Mouse (Mus musculus): Measurements from ENCODE around the gene Eif3g. TPM values are rescaled to one million over a fixed set of nuclear protein-coding genes. Genes with fewer than 3 reads are reported as not detected.

The Eif3g gene
- total and polyA plus RNA-seq, 3 experiments, result 211 to 392 (median 293) TPM

- dilution Hi-C loops (cut with MboI; ENCODE audit: extremely low pct_ligation_motif_present, extremely low pct_unique_long_range_greater_than_20kb, low sequenced_read_pairs), result no loop called here
- peak overlapping the region; percentile 33 to 59 (median 52) for H3K4me3 ChIP-seq (replicated peaks in 1 of 3; ENCODE audit: low read depth in 2 of 3, low read length in 2 of 3, poor library complexity in 1 of 3)
- H3K36me3 ChIP-seq (replicated peaks in 1 of 2; ENCODE audit: control insufficient read depth in 1 of 2, insufficient read depth in 1 of 2, low read length in 1 of 2), result peaks cover 12 to 15% of the 10 kb centered on the region in 2 experiments
- H3K9ac ChIP-seq (ENCODE audit: insufficient read depth, low read depth), result peak overlapping the region; percentile 71
- peak overlapping the region; percentile 93 for H3K27ac ChIP-seq (ENCODE audit: insufficient read depth, low read depth)
- no peaks in the 10 kb centered on the region for H3K9me3 ChIP-seq (replicated peaks; ENCODE audit: low read length)
- peak; percentile 65 for DNase-seq (ENCODE audit: extremely low read depth)
- in situ Hi-C loops (cut with MboI; ENCODE audit: low pct_ligation_motif_present, low pct_unique_long_range_greater_than_20kb, low sequenced_read_pairs), result no loop called here
- H3K4me2 ChIP-seq (ENCODE audit: insufficient read depth, low read depth, poor library complexity, severe bottlenecking), result peak overlapping the region; percentile 35; the same call in 1 of the 2 replicates
- TF ChIP-seq ZNF384 (IDR thresholded peaks at IDR 0.05; ENCODE audit: low read depth, low read length) (no peak), POLR2AphosphoS2 (IDR thresholded peaks at IDR 0.05; ENCODE audit: low read depth, low read length) (no peak), MEF2A (IDR thresholded peaks at IDR 0.05; ENCODE audit: borderline replicate concordance, low read depth, low read length) (0 out of 2 replicates have a peak, but pooled peaks have one; percentile 23), CTCF (conservative IDR thresholded peaks at IDR 0.05 in 1 of 2, IDR thresholded peaks at IDR 0.05 in 1 of 2; ENCODE audit: low read depth in 2 of 2, low read length in 2 of 2) (no peak), IRF4 (IDR thresholded peaks at IDR 0.05; ENCODE audit: low read depth, low read length) (no peak), E2F4 (IDR thresholded peaks at IDR 0.05; ENCODE audit: insufficient replicate concordance, low read depth, low read length) (no peak), ELF1 (IDR thresholded peaks at IDR 0.05; ENCODE audit: low read depth, low read length) (no peak), KAT2A (IDR thresholded peaks at IDR 0.05; ENCODE audit: insufficient replicate concordance, low read length) (no peak), MXI1 (IDR thresholded peaks at IDR 0.05; ENCODE audit: low read depth, low read length) (no peak), POLR2A (IDR thresholded peaks at IDR 0.05; ENCODE audit: low read depth, low read length) (no peak), MAZ (IDR thresholded peaks at IDR 0.05; ENCODE audit: low read depth, low read length) (0 out of 2 replicates have a peak, but pooled peaks have one; percentile 17), JUND (conservative IDR thresholded peaks at IDR 0.05; ENCODE audit: low read depth, low read length) (no peak)
- peaks cover 22 to 23% of the 10 kb centered on the region in 2 experiments for H3K4me1 ChIP-seq (ENCODE audit: control insufficient read depth in 1 of 2, insufficient read depth in 2 of 2)
- H3K79me2 ChIP-seq (replicated peaks; ENCODE audit: control insufficient read depth, extremely low read depth, insufficient read depth, poor library complexity, severe bottlenecking), result no peaks in the 10 kb centered on the region
- peaks cover 18% of the 10 kb centered on the region for H3K27me3 ChIP-seq (replicated peaks)
Observed at GRCm38 (mm10) chr9:20878710-20879065, 19.7 kb downstream of the Eif3g start.

DNA sequence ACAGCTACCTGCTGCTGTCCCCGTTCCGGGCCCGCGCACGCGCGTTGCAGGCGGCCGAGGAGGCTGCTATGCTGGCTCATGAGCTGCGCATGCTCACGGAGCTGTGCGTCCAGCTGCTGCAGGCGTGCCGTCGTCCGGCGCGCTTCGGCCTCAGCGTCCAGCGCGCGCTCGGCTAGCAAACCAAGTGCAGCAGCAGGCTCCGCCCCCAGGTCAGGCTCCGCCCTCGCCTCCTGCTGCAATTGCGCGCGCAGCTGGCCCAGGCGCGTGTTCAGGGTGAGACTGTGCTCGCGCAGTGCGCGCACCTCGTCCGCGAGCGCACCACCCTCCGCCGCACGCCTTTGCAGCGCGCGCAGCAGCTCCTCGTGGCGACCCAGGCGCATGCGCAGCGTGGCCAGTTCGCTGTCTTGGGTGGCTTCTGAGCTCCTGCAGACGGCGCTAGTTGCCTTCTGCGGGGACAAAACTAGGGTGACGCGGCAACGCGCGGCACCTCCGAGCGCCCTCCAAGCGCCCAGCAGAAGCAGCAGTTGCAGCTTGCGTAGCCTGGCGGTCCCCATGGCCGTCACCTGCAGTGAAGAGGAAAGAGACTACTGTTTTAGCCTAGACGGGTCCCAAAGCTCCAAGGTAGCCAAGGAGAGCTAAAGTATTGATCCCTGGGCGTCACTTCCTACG, 20.2 kb downstream of the Eif3g start:
- peaks cover 18 to 20% of the 10 kb centered on the region in 2 experiments for H3K36me3 ChIP-seq (replicated peaks in 1 of 2; ENCODE audit: control insufficient read depth in 1 of 2, insufficient read depth in 1 of 2, low read length in 1 of 2)
- H3K79me2 ChIP-seq (replicated peaks; ENCODE audit: control insufficient read depth, extremely low read depth, insufficient read depth, poor library complexity, severe bottlenecking), result no peaks in the 10 kb centered on the region
- peaks cover 18% of the 10 kb centered on the region for H3K27me3 ChIP-seq (replicated peaks)
- peak overlapping the region; percentile 33 to 59 (median 52) for H3K4me3 ChIP-seq (replicated peaks in 1 of 3; ENCODE audit: low read depth in 2 of 3, low read length in 2 of 3, poor library complexity in 1 of 3)
- peak overlapping the region; percentile 35; the same call in 1 of the 2 replicates for H3K4me2 ChIP-seq (ENCODE audit: insufficient read depth, low read depth, poor library complexity, severe bottlenecking)
- peak overlapping the region; percentile 71 for H3K9ac ChIP-seq (ENCODE audit: insufficient read depth, low read depth)
- DNase-seq (ENCODE audit: extremely low read depth), result peak; percentile 98
- dilution Hi-C loops (cut with MboI; ENCODE audit: extremely low pct_ligation_motif_present, extremely low pct_unique_long_range_greater_than_20kb, low sequenced_read_pairs), result no loop called here
- in situ Hi-C loops (cut with MboI; ENCODE audit: low pct_ligation_motif_present, low pct_unique_long_range_greater_than_20kb, low sequenced_read_pairs), result no loop called here
- H3K27ac ChIP-seq (ENCODE audit: insufficient read depth, low read depth), result peak overlapping the region; percentile 93
- no peaks in the 10 kb centered on the region for H3K9me3 ChIP-seq (replicated peaks; ENCODE audit: low read length)
- H3K4me1 ChIP-seq (ENCODE audit: control insufficient read depth in 1 of 2, insufficient read depth in 2 of 2), result peaks cover 22 to 23% of the 10 kb centered on the region in 2 experiments
- TF ChIP-seq JUND (conservative IDR thresholded peaks at IDR 0.05; ENCODE audit: low read depth, low read length) (no peak), EP300 (IDR thresholded peaks at IDR 0.05; ENCODE audit: low read length) (no peak), MXI1 (IDR thresholded peaks at IDR 0.05; ENCODE audit: low read depth, low read length) (peak; percentile 79), USF1 (IDR thresholded peaks at IDR 0.05; ENCODE audit: low read depth, low read length) (peak; percentile 30), SIN3A (IDR thresholded peaks at IDR 0.05; ENCODE audit: low read length) (peak; percentile 65), MAZ (IDR thresholded peaks at IDR 0.05; ENCODE audit: low read depth, low read length) (0 out of 2 replicates have a peak, but pooled peaks have one; percentile 29), NRF1 (IDR thresholded peaks at IDR 0.05; ENCODE audit: low read depth, low read length) (peak; percentile 93), ZC3H11A (IDR thresholded peaks at IDR 0.05; ENCODE audit: low read depth, low read length) (no peak), MEF2A (IDR thresholded peaks at IDR 0.05; ENCODE audit: borderline replicate concordance, low read depth, low read length) (peak; percentile 60), ELF1 (IDR thresholded peaks at IDR 0.05; ENCODE audit: low read depth, low read length) (no peak; the same call in 1 of the 2 replicates), CHD1 (IDR thresholded peaks at IDR 0.05; ENCODE audit: low read depth, low read length) (no peak; the same call in 1 of the 2 replicates), MAFK (IDR thresholded peaks at IDR 0.05; ENCODE audit: insufficient replicate concordance, low read length) (no peak; the same call in 1 of the 2 replicates), E2F4 (IDR thresholded peaks at IDR 0.05; ENCODE audit: insufficient replicate concordance, low read depth, low read length) (0 out of 2 replicates have a peak, but pooled peaks have one; percentile 10), ZMIZ1 (IDR thresholded peaks at IDR 0.05; ENCODE audit: low read depth, low read length) (peak; percentile 55), MYC (IDR thresholded peaks at IDR 0.05; ENCODE audit: low read depth, low read length) (peak; percentile 96), NELFE (IDR thresholded peaks at IDR 0.05; ENCODE audit: low read depth, low read length) (peak; percentile 67), RAD21 (IDR thresholded peaks at IDR 0.05; ENCODE audit: low read depth, low read length) (peak; percentile 85), POLR2A (IDR thresholded peaks at IDR 0.05; ENCODE audit: low read depth, low read length) (peak; percentile 85), MAX (IDR thresholded peaks at IDR 0.05; ENCODE audit: low read length) (peak; percentile 95), ZKSCAN1 (IDR thresholded peaks at IDR 0.05; ENCODE audit: borderline replicate concordance, low read depth, low read length) (no peak), ETS1 (conservative IDR thresholded peaks at IDR 0.05; ENCODE audit: low read depth, low read length) (peak; percentile 7; the same call in 1 of the 2 replicates), HCFC1 (IDR thresholded peaks at IDR 0.05; ENCODE audit: low read depth, low read length) (peak; percentile 56), BHLHE40 (IDR thresholded peaks at IDR 0.05; ENCODE audit: low read depth, low read length) (peak; percentile 88), TBP (conservative IDR thresholded peaks at IDR 0.05; ENCODE audit: low read depth, low read length) (peak; percentile 49; the same call in 1 of the 2 replicates), KAT2A (IDR thresholded peaks at IDR 0.05; ENCODE audit: insufficient replicate concordance, low read length) (0 out of 2 replicates have a peak, but pooled peaks have one; percentile 66)
